In genomic region chr3:93014871-93015270, GRCm38 (mm10) we compare ENCODE assay signal across 9 mouse cellular contexts. TPM values are rescaled to one million over a fixed set of nuclear protein-coding genes. Genes with fewer than 3 reads are reported as not detected.
DNase-seq lines count a peak whose midpoint lies in the region; ATAC-seq and TF ChIP-seq lines count a peak whose summit lies in the region.
"Had no signal": no experiment of that assay in that cellular context is flagged by ENCODE, and none has a peak within 500 bp of the region (broad histone marks: within the 10 kb centered on the region; RNA-seq: fewer than 3 reads in every experiment).

No protein-coding gene starts in this region.

- no peak; the same call in 1 of the 2 replicates for ATAC-seq in neural tube, embryonic 11.5 days (ENCODE audit: insufficient read depth, low FRiP score, low TSS enrichment)
- no peak for ATAC-seq in liver, embryonic 15.5 days (ENCODE audit: insufficient read depth)

- no peaks in the 10 kb centered on the region for H3K36me3 ChIP-seq in neural tube, embryonic 11.5 days (ENCODE audit: control insufficient read depth, insufficient read depth, low read length)
- no peaks in the 10 kb centered on the region for H3K36me3 ChIP-seq in liver, embryonic 15.5 days (replicated peaks)

- H3K4me2 ChIP-seq in neural tube, embryonic 11.5 days (ENCODE audit: low read depth) = peak overlapping the region; percentile 62
- peak overlapping the region; percentile 53 for H3K4me2 ChIP-seq in liver, embryonic 15.5 days

- H3K27me3 ChIP-seq in neural tube, embryonic 11.5 days (ENCODE audit: control insufficient read depth, insufficient read depth, low read length) = no peaks in the 10 kb centered on the region
- peaks cover 18% of the 10 kb centered on the region for H3K27me3 ChIP-seq in liver, embryonic 15.5 days
- H3K27me3 ChIP-seq in cerebellum, adult 2 months (ENCODE audit: control insufficient read depth, insufficient read depth, low read length) = no peaks in the 10 kb centered on the region; the same call in 1 of the 2 replicates

- peak overlapping the region; percentile 62 for H3K4me3 ChIP-seq in gastrocnemius, adult 2 months
- H3K4me3 ChIP-seq in neural tube, embryonic 11.5 days (ENCODE audit: low read depth, low read length) = peak overlapping the region; percentile 31
- peak overlapping the region; percentile 34 for H3K4me3 ChIP-seq in liver, embryonic 15.5 days (replicated peaks)
- H3K4me3 ChIP-seq in cerebellum, adult 2 months (replicated peaks; ENCODE audit: insufficient read depth, low read depth, low read length) = no peak overlapping the region

- H3K9me3 ChIP-seq in neural tube, embryonic 11.5 days (ENCODE audit: control insufficient read depth, low read length) = no peaks in the 10 kb centered on the region
- no peaks in the 10 kb centered on the region for H3K9me3 ChIP-seq in liver, embryonic 15.5 days (replicated peaks)

- H3K4me1 ChIP-seq in neural tube, embryonic 11.5 days (ENCODE audit: control insufficient read depth, insufficient read depth, low read length) = no peaks in the 10 kb centered on the region
- H3K4me1 ChIP-seq in liver, embryonic 15.5 days (replicated peaks) = no peaks in the 10 kb centered on the region
- H3K4me1 ChIP-seq in cerebellum, adult 2 months (ENCODE audit: control insufficient read depth, insufficient read depth, low read length) = no peaks in the 10 kb centered on the region

- no peak for DNase-seq in gastrocnemius, adult 2 months
- DNase-seq in gastrocnemius, postnatal 25 days = no peak
- DNase-seq in neural tube, embryonic 11.5 days (ENCODE audit: low spot score) = no peak
- DNase-seq in neural tube, embryonic 10.5 days (ENCODE audit: extremely low spot score, low spot score) = no peak
- DNase-seq in cerebellum, adult 2 months = no peak
- DNase-seq in adrenal gland, adult 8-10 months = no peak
- DNase-seq in embryo, embryonic 10.5 days (ENCODE audit: low spot score) = no peak

- peak overlapping the region; percentile 55; the same call in 1 of the 2 replicates for H3K9ac ChIP-seq in neural tube, embryonic 11.5 days (ENCODE audit: low read length)
- no peak overlapping the region for H3K9ac ChIP-seq in liver, embryonic 15.5 days

- no peak overlapping the region for H3K27ac ChIP-seq in gastrocnemius, adult 2 months
- no peak overlapping the region for H3K27ac ChIP-seq in neural tube, embryonic 11.5 days (ENCODE audit: low read depth, low read length)
- no peak overlapping the region for H3K27ac ChIP-seq in liver, embryonic 15.5 days (replicated peaks)
- no peak overlapping the region for H3K27ac ChIP-seq in cerebellum, adult 2 months (ENCODE audit: insufficient read depth, low read length)

- intact Hi-C loops in gastrocnemius, adult 2 months (cut with DNase I) = no loop called here

- TF ChIP-seq CTCF in gastrocnemius, adult 2 months (IDR thresholded peaks at IDR 0.05) = no peak
- no peak for TF ChIP-seq CTCF in cerebellum, adult 2 months (IDR thresholded peaks at IDR 0.05; ENCODE audit: borderline replicate concordance, insufficient read depth, low read depth, low read length)

- 27% methylated on average over 5 of the region's 5 CpGs for WGBS in neural tube, embryonic 11.5 days
- 34% methylated on average over 5 of the region's 5 CpGs for WGBS in liver, embryonic 15.5 days (ENCODE audit: insufficient replicate concordance)
- 14% methylated on average over 5 of the region's 5 CpGs for WGBS in cerebellum, adult 2 months

- TF ChIP-seq POLR2A in cerebellum, adult 2 months (IDR thresholded peaks at IDR 0.05; ENCODE audit: borderline replicate concordance, insufficient read depth, low read length) = no peak

RNA-seq across cellular contexts. Expression of gene Crct1, which starts 0.6 kb away (rescaled TPM):
- total RNA-seq in gastrocnemius, adult 2 months (2021) = not detected
- total RNA-seq in gastrocnemius, postnatal 25 days (2021) = not detected
- polyA plus RNA-seq in neural tube, embryonic 11.5 days (2014; fragmentation: Nextera tagmentation; extraction: Ambion mirVana) = 0.68 TPM in 1 of 2 replicates, not detected in the other
- not detected in 2 replicates for polyA plus RNA-seq in liver, embryonic 15.5 days (2015; fragmentation: Nextera tagmentation; extraction: Ambion mirVana)
- not detected in 2 replicates for polyA plus RNA-seq in cerebellum, adult 2 months (2012; rRNA removed)
- total RNA-seq in adrenal gland, adult 8-10 months (2022) = not detected
- total RNA-seq: common myeloid progenitor, adult 5-6 weeks had no signal

RNA-seq across cellular contexts. Expression of gene Lce1m, which starts 4.0 kb away (rescaled TPM):
- not detected for total RNA-seq in gastrocnemius, adult 2 months (2021)
- not detected for total RNA-seq in gastrocnemius, postnatal 25 days (2021)
- not detected in 2 replicates for polyA plus RNA-seq in neural tube, embryonic 11.5 days (2014; fragmentation: Nextera tagmentation; extraction: Ambion mirVana)
- polyA plus RNA-seq in liver, embryonic 15.5 days (2015; fragmentation: Nextera tagmentation; extraction: Ambion mirVana) = not detected in 2 replicates
- polyA plus RNA-seq in cerebellum, adult 2 months (2012; rRNA removed) = not detected in 2 replicates
- total RNA-seq in adrenal gland, adult 8-10 months (2022) = not detected
- total RNA-seq: common myeloid progenitor, adult 5-6 weeks had no signal

RNA-seq across cellular contexts. Expression of gene Lce3f, which starts 22.8 kb away (rescaled TPM):
- not detected for total RNA-seq in gastrocnemius, adult 2 months (2021)
- total RNA-seq in gastrocnemius, postnatal 25 days (2021) = not detected
- not detected in 2 replicates for polyA plus RNA-seq in neural tube, embryonic 11.5 days (2014; fragmentation: Nextera tagmentation; extraction: Ambion mirVana)
- polyA plus RNA-seq in liver, embryonic 15.5 days (2015; fragmentation: Nextera tagmentation; extraction: Ambion mirVana) = not detected in 2 replicates
- not detected in 2 replicates for polyA plus RNA-seq in cerebellum, adult 2 months (2012; rRNA removed)
- total RNA-seq in adrenal gland, adult 8-10 months (2022) = not detected
- total RNA-seq: common myeloid progenitor, adult 5-6 weeks had no signal

RNA-seq across cellular contexts. Expression of gene Lce3e, which starts 48.0 kb away (rescaled TPM):
- not detected for total RNA-seq in gastrocnemius, adult 2 months (2021)
- total RNA-seq in gastrocnemius, postnatal 25 days (2021) = not detected
- not detected in 2 replicates for polyA plus RNA-seq in neural tube, embryonic 11.5 days (2014; fragmentation: Nextera tagmentation; extraction: Ambion mirVana)
- not detected in 2 replicates for polyA plus RNA-seq in liver, embryonic 15.5 days (2015; fragmentation: Nextera tagmentation; extraction: Ambion mirVana)
- polyA plus RNA-seq in cerebellum, adult 2 months (2012; rRNA removed) = not detected in 2 replicates
- total RNA-seq in adrenal gland, adult 8-10 months (2022) = not detected
- total RNA-seq: common myeloid progenitor, adult 5-6 weeks had no signal

RNA-seq across cellular contexts. Expression of gene Gm4858, which starts 53.8 kb away (rescaled TPM):
- total RNA-seq in gastrocnemius, adult 2 months (2021) = not detected
- total RNA-seq in gastrocnemius, postnatal 25 days (2021) = not detected
- not detected in 2 replicates for polyA plus RNA-seq in neural tube, embryonic 11.5 days (2014; fragmentation: Nextera tagmentation; extraction: Ambion mirVana)
- not detected in 2 replicates for polyA plus RNA-seq in liver, embryonic 15.5 days (2015; fragmentation: Nextera tagmentation; extraction: Ambion mirVana)
- not detected in 2 replicates for polyA plus RNA-seq in cerebellum, adult 2 months (2012; rRNA removed)
- total RNA-seq in adrenal gland, adult 8-10 months (2022) = not detected
- total RNA-seq: common myeloid progenitor, adult 5-6 weeks had no signal
